Mouse (Mus musculus): ENCODE measurements around the gene Olfr721-ps1.

Olfr721-ps1 gene

GRCm38 (mm10) chr14:14400998-14401397, at the start of gene Olfr721-ps1:
Gene Olfr721-ps1, plus strand, starts transcription at chr14:14401298.
- no peak for DNase-seq (ENCODE audit: low spot score)

- no peak for DNase-seq (ENCODE audit: low spot score)
Observed at GRCm38 (mm10) chr14:14351721-14352590, 49.1 kb upstream of the Olfr721-ps1 start.

GRCm38 (mm10) chr14:14352606-14353005, 48.5 kb upstream of the Olfr721-ps1 start:
- DNase-seq (ENCODE audit: low spot score), result no peak

- no peak for DNase-seq (ENCODE audit: low spot score)
Observed at GRCm38 (mm10) chr14:14353081-14353732, 47.9 kb upstream of the Olfr721-ps1 start.

- no peak for DNase-seq (ENCODE audit: low spot score)
Observed at GRCm38 (mm10) chr14:14353740-14354510, 47.2 kb upstream of the Olfr721-ps1 start.

- DNase-seq (ENCODE audit: low spot score), result no peak
Observed at GRCm38 (mm10) chr14:14354511-14355359, 46.4 kb upstream of the Olfr721-ps1 start.

- DNase-seq (ENCODE audit: low spot score), result no peak
Observed at GRCm38 (mm10) chr14:14355360-14355646, 45.8 kb upstream of the Olfr721-ps1 start.

DNA sequence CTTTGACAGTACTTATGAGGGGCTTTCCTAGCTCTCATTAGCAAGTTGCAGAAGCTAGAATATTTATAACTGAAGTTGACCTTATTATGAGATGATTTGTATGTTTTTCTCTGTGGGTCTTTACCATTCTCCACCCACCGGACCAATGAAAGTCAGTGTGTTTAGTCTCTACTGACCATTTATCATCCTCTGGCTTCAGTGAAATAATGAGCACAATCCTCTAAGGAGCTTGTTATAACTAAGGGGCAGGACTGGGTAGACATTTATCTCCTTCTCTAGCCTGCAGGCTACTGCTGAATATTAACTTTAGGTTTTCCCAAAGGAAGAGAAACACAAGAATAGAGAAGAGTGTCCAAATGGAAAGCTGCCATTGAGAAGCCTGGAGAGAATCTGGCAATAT, 5.6 kb upstream of the Olfr721-ps1 start:
- DNase-seq (ENCODE audit: low spot score), result no peak

DNA sequence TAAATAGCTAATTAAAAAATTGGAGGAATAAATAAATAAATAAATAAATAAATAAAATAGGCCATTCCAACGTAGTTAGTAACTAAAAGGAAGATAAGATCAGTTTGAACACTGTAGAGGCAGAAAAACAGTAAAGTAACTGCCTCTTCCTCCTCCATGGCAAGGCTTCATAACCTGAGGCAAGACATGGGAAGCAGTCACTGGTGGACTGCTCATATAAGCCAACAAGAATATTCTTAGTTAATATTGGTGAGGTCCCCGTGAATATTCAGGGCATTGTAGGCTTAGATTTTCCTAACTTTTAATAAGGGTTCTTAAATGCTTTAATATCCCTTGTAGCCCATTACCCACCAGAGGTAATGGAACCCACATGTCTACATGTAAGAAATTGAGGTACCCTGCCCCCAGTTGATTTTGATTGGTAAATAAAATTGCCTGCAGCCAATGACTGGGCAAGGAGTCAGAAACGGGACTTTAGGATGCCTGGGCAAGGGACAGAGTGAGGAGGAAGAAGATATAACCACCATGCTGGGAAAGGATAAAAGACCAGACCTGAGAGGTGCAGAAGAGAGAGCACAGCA, 35.1 kb downstream of the Olfr721-ps1 start:
- no peak for DNase-seq (ENCODE audit: low spot score)
